Mouse (Mus musculus) CH12.LX (cell line): ENCODE measurements at regions not wholly inside any gene's neighbourhood (a gene's known extent, or its start where the extent isn't known, plus 50 kb on each side); places are given as distances from the start of the nearest gene placed in this dataset.

Experiments used
- DNase-seq: peaks from one replicate; pipeline ENCODE4 v3.0.0-alpha.2; 2013; ENCODE audit errors: extremely low read depth
- H3K27ac ChIP-seq: 2 replicates; pipeline ENCODE4 v1.5.1; 2012; ENCODE audit warnings: low read depth, mild to moderate bottlenecking, control low read depth, moderate library complexity; ENCODE audit not compliant: insufficient read depth
- H3K27me3 ChIP-seq: replicated peaks from 2 replicates; pipeline ENCODE3; 2012; ENCODE audit warnings: inconsistent platforms
- H3K36me3 ChIP-seq, 2 experiments: replicated peaks in 1 of 2; 2 replicates each; pipeline versions ENCODE3 to v1.6.1; 2012; ENCODE audit warnings: inconsistent platforms in 1 of 2, low read length in 1 of 2, mild to moderate bottlenecking in 1 of 2, mixed read lengths in 1 of 2, moderate library complexity in 1 of 2; ENCODE audit not compliant: control insufficient read depth in 1 of 2, insufficient read depth in 1 of 2
- H3K4me1 ChIP-seq, 2 experiments: 2 replicates each; pipeline ENCODE4 v1.6.1; 2012; ENCODE audit warnings: inconsistent platforms in 1 of 2, moderate library complexity in 1 of 2; ENCODE audit not compliant: insufficient read depth in 2 of 2, control insufficient read depth in 1 of 2
- H3K4me2 ChIP-seq: 2 replicates; pipeline ENCODE4 v1.6.1; 2012; ENCODE audit warnings: low read depth, mild to moderate bottlenecking, control low read depth; ENCODE audit not compliant: poor library complexity, insufficient read depth, severe bottlenecking
- H3K4me3 ChIP-seq, 3 experiments: fragments of 150-350 bp in 1 of 3; sonication (generic) in 1 of 3; replicated peaks in 1 of 3; 2 replicates each; pipeline versions ENCODE3 to v1.5.1; 2011 to 2012; ENCODE audit warnings: low read depth in 2 of 3, low read length in 2 of 3, mild to moderate bottlenecking in 2 of 3, moderate library complexity in 2 of 3, control low read depth in 1 of 3, improper control_type of control experiment in 1 of 3, inconsistent platforms in 1 of 3, mixed read lengths in 1 of 3; ENCODE audit not compliant: poor library complexity in 1 of 3
- H3K79me2 ChIP-seq: replicated peaks from 2 replicates; pipeline ENCODE4 v1.6.1; 2012; ENCODE audit warnings: mild to moderate bottlenecking, moderate library complexity; ENCODE audit not compliant: control insufficient read depth, poor library complexity, insufficient read depth, severe bottlenecking; ENCODE audit errors: extremely low read depth
- H3K9ac ChIP-seq: 2 replicates; pipeline ENCODE4 v1.6.1; 2012; ENCODE audit warnings: low read depth, mild to moderate bottlenecking, control low read depth, moderate library complexity; ENCODE audit not compliant: insufficient read depth
- H3K9me3 ChIP-seq: replicated peaks from 2 replicates; pipeline ENCODE3; 2012; ENCODE audit warnings: low read length, inconsistent platforms, mixed read lengths
- CHD1 ChIP-seq: IDR thresholded peaks from 2 replicates; pipeline ENCODE4 v1.6.1; 2012; ENCODE audit warnings: low read depth, low read length, improper control_type of control experiment, inconsistent platforms
- CHD2 ChIP-seq: IDR thresholded peaks from 2 replicates; pipeline ENCODE4 v1.6.1; 2011; ENCODE audit warnings: low read length, improper control_type of control experiment
- E2F4 ChIP-seq: IDR thresholded peaks from 2 replicates; pipeline ENCODE4 v1.6.1; 2011; ENCODE audit warnings: low read depth, low read length, improper control_type of control experiment; ENCODE audit not compliant: insufficient replicate concordance
- ELF1 ChIP-seq: IDR thresholded peaks from 2 replicates; pipeline ENCODE4 v1.6.1; 2014; ENCODE audit warnings: low read depth, mild to moderate bottlenecking, inconsistent platforms, low read length, improper control_type of control experiment
- EP300 ChIP-seq: IDR thresholded peaks from 2 replicates; pipeline ENCODE4 v1.6.1; 2011; ENCODE audit warnings: low read length, improper control_type of control experiment
- GABPA ChIP-seq: IDR thresholded peaks from 2 replicates; pipeline ENCODE4 v1.6.1; 2012; ENCODE audit warnings: low read depth, low read length, improper control_type of control experiment, inconsistent platforms; ENCODE audit not compliant: insufficient replicate concordance
- HCFC1 ChIP-seq: IDR thresholded peaks from 2 replicates; pipeline ENCODE4 v1.6.1; 2012; ENCODE audit warnings: low read depth, mild to moderate bottlenecking, inconsistent platforms, low read length, improper control_type of control experiment
- IRF4 ChIP-seq: IDR thresholded peaks from 2 replicates; pipeline ENCODE4 v1.6.1; 2014; ENCODE audit warnings: low read depth, mild to moderate bottlenecking, inconsistent platforms, low read length, improper control_type of control experiment
- JUN ChIP-seq: IDR thresholded peaks from 2 replicates; pipeline ENCODE4 v1.6.1; 2011; ENCODE audit warnings: low read depth, mild to moderate bottlenecking, low read length, improper control_type of control experiment, moderate library complexity; ENCODE audit not compliant: insufficient read depth
- KAT2A ChIP-seq: IDR thresholded peaks from 2 replicates; pipeline ENCODE4 v1.6.1; 2012; ENCODE audit warnings: low read length, improper control_type of control experiment, inconsistent platforms; ENCODE audit not compliant: insufficient replicate concordance
- MAX ChIP-seq: IDR thresholded peaks from 2 replicates; pipeline ENCODE4 v1.6.1; 2011; ENCODE audit warnings: low read length, improper control_type of control experiment
- MEF2A ChIP-seq: IDR thresholded peaks from 2 replicates; pipeline ENCODE4 v1.6.1; 2014; ENCODE audit warnings: low read depth, mild to moderate bottlenecking, inconsistent platforms, low read length, improper control_type of control experiment, borderline replicate concordance
- MXI1 ChIP-seq: IDR thresholded peaks from 2 replicates; pipeline ENCODE4 v1.6.1; 2011; ENCODE audit warnings: mild to moderate bottlenecking, low read depth, low read length, improper control_type of control experiment
- MYC ChIP-seq: IDR thresholded peaks from 2 replicates; pipeline ENCODE4 v1.6.1; 2011; ENCODE audit warnings: low read depth, mild to moderate bottlenecking, improper control_type of control experiment, low read length
- NELFE ChIP-seq: IDR thresholded peaks from 2 replicates; pipeline ENCODE4 v1.6.1; 2011; ENCODE audit warnings: low read depth, low read length, improper control_type of control experiment
- NRF1 ChIP-seq: IDR thresholded peaks from 2 replicates; pipeline ENCODE4 v1.6.1; 2014; ENCODE audit warnings: low read depth, mild to moderate bottlenecking, inconsistent platforms, low read length, improper control_type of control experiment, moderate library complexity
- POLR2A ChIP-seq: IDR thresholded peaks from 2 replicates; pipeline ENCODE4 v1.6.1; 2011; ENCODE audit warnings: low read depth, mild to moderate bottlenecking, improper control_type of control experiment, low read length
- POLR2AphosphoS2 ChIP-seq: IDR thresholded peaks from 2 replicates; pipeline ENCODE4 v1.6.1; 2011; ENCODE audit warnings: low read depth, low read length, improper control_type of control experiment
- RAD21 ChIP-seq: IDR thresholded peaks from 2 replicates; pipeline ENCODE4 v1.6.1; 2011; ENCODE audit warnings: low read depth, mild to moderate bottlenecking, low read length, improper control_type of control experiment, moderate library complexity
- RCOR1 ChIP-seq: conservative IDR thresholded peaks from 2 replicates; pipeline ENCODE4 v1.6.1; 2012; ENCODE audit warnings: low read depth, mild to moderate bottlenecking, inconsistent platforms, low read length, improper control_type of control experiment
- TBP ChIP-seq: conservative IDR thresholded peaks from 2 replicates; pipeline ENCODE4 v1.6.1; 2011; ENCODE audit warnings: low read depth, low read length, improper control_type of control experiment
- UBTF ChIP-seq: IDR thresholded peaks from 2 replicates; pipeline ENCODE4 v1.6.1; 2012; ENCODE audit warnings: low read depth, mild to moderate bottlenecking, inconsistent platforms, low read length, improper control_type of control experiment, moderate library complexity
- USF1 ChIP-seq: IDR thresholded peaks from 2 replicates; pipeline ENCODE4 v1.6.1; 2014; ENCODE audit warnings: low read depth, mild to moderate bottlenecking, inconsistent platforms, low read length, improper control_type of control experiment
- ZKSCAN1 ChIP-seq: IDR thresholded peaks from 2 replicates; pipeline ENCODE4 v1.6.1; 2012; ENCODE audit warnings: low read depth, inconsistent platforms, low read length, improper control_type of control experiment, borderline replicate concordance
- ZMIZ1 ChIP-seq: IDR thresholded peaks from 2 replicates; pipeline ENCODE4 v1.6.1; 2012; ENCODE audit warnings: low read depth, mild to moderate bottlenecking, inconsistent platforms, low read length, improper control_type of control experiment
- dilution Hi-C: fragments of 300-500 bp; cut with MboI; formaldehyde crosslinking; loops from 2 replicates; pipeline ENCODE4 v1.14.3; 2020; ENCODE audit warnings: low sequenced_read_pairs; ENCODE audit not compliant: extremely low pct_unique_long_range_greater_than_20kb, extremely low pct_ligation_motif_present
- in situ Hi-C: fragments of 300-500 bp; cut with MboI; formaldehyde crosslinking; loops from 3 replicates; pipeline ENCODE4 v1.14.3; 2019; ENCODE audit warnings: low sequenced_read_pairs, low pct_ligation_motif_present, low pct_unique_long_range_greater_than_20kb, mixed read lengths

- Histone ChIP-seq H3K79me2 (no peaks in the 10 kb centered on the region), H3K9ac (no peak overlapping the region), H3K27ac (no peak overlapping the region), H3K4me3 (no peak overlapping the region), H3K27me3 (peaks cover 11% of the 10 kb centered on the region), H3K4me1 (0 out of 4 replicates have a peak, but pooled peaks cover 0 to 3% of the 10 kb centered on the region in 2 experiments), H3K36me3 (no peaks in the 10 kb centered on the region), H3K9me3 (no peaks in the 10 kb centered on the region)
- DNase-seq: no peak
- dilution Hi-C loops: no loop called here
- TF ChIP-seq MEF2A: no peak
- TF ChIP-seq RCOR1: no peak
- no peak for TF ChIP-seq CHD2
- TF ChIP-seq MAX: no peak
- no peak for TF ChIP-seq ELF1
- no peak for TF ChIP-seq ZKSCAN1
- no peak for TF ChIP-seq JUN
- TF ChIP-seq EP300: no peak
- TF ChIP-seq GABPA: no peak
- TF ChIP-seq HCFC1: no peak
- TF ChIP-seq POLR2A: no peak
- no peak for TF ChIP-seq E2F4
- no peak for TF ChIP-seq POLR2AphosphoS2
- no peak for TF ChIP-seq TBP
- no peak for TF ChIP-seq ZMIZ1
- no peak for TF ChIP-seq NELFE
- TF ChIP-seq MXI1: no peak
- no peak for TF ChIP-seq UBTF
- no peak for TF ChIP-seq NRF1
- no peak for TF ChIP-seq RAD21
- TF ChIP-seq, all 38 proteins: peak for 0
- in situ Hi-C loops: no loop called here
- no peak overlapping the region for H3K4me2 ChIP-seq
Observed at GRCm38 (mm10) chr2:166207145-166207508, 51.7 kb upstream of the Sulf2 start.

- H3K4me3 ChIP-seq: no peak overlapping the region
- no peak overlapping the region for H3K9ac ChIP-seq
- peaks cover 10% of the 10 kb centered on the region for H3K27me3 ChIP-seq
- H3K27ac ChIP-seq: no peak overlapping the region
- H3K36me3 ChIP-seq: no peaks in the 10 kb centered on the region
- TF ChIP-seq POLR2AphosphoS2: no peak
- TF ChIP-seq MYC: no peak
- TF ChIP-seq NRF1: no peak
- TF ChIP-seq IRF4: no peak
- TF ChIP-seq KAT2A: no peak
- no peak for TF ChIP-seq ZMIZ1
- no peak for TF ChIP-seq RAD21
- TF ChIP-seq GABPA: no peak
- no peak for TF ChIP-seq CHD1
- no peak for TF ChIP-seq USF1
- no peaks in the 10 kb centered on the region for H3K9me3 ChIP-seq
- dilution Hi-C loops (no loop called here), in situ Hi-C loops (no loop called here)
- DNase-seq: no peak
- H3K79me2 ChIP-seq: no peaks in the 10 kb centered on the region
- no peak overlapping the region for H3K4me2 ChIP-seq
- H3K4me1 ChIP-seq: 0 out of 4 replicates have a peak, but pooled peaks cover 0 to 3% of the 10 kb centered on the region in 2 experiments
Observed at GRCm38 (mm10) chr2:166206396-166207144, 51.1 kb upstream of the Sulf2 start.
